12 mouse cellular contexts compared by ENCODE assay signal in the genomic region with DNA sequence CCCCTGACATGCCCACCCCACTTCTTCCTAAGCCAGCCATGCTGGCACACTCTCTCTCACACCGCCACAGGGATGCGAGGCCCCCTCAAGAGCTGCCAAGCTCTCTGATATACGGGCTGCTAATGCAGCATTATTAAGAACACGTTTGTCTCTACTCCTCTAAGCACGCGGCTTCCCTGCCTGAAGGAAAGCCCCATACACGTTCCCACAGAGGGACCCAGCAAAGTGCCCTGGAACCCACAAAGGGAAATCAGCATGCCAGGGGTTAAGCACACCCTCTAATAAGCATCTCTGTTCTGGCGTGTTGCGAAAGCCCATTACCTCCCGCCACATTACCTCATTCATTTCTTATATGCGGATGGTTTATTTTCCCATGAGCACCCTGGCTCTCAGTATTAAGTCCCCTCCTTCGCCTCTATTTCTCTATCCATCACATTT.
DNase-seq lines count a peak whose midpoint lies in the region; ATAC-seq lines count a peak whose summit lies in the region.
"Had no signal": no experiment of that assay in that cellular context is flagged by ENCODE, and none has a peak within 500 bp of the region (broad histone marks: within the 10 kb centered on the region; RNA-seq: fewer than 3 reads in every experiment).

No protein-coding gene starts in this region.

- ATAC-seq in heart, embryonic 16.5 days (replicated peaks; ENCODE audit: extremely low read depth, insufficient read depth, low FRiP score), result peak; percentile 47
- peak; percentile 70 for ATAC-seq in forebrain, embryonic 16.5 days
- ATAC-seq in midbrain, embryonic 14.5 days (ENCODE audit: low FRiP score, low TSS enrichment), result 0 out of 2 replicates have a peak, but pooled peaks have one; percentile 38

- H3K27me3 ChIP-seq in heart, embryonic 16.5 days (ENCODE audit: control insufficient read depth, insufficient read depth, low read length), result no peaks in the 10 kb centered on the region
- H3K27me3 ChIP-seq in embryonic facial prominence, embryonic 10.5 days (replicated peaks; ENCODE audit: low read depth, poor library complexity, severe bottlenecking), result no peaks in the 10 kb centered on the region
- no peaks in the 10 kb centered on the region for H3K27me3 ChIP-seq in forebrain, embryonic 16.5 days (replicated peaks; ENCODE audit: control insufficient read depth, insufficient read depth, low read length)
- no peaks in the 10 kb centered on the region for H3K27me3 ChIP-seq in midbrain, embryonic 14.5 days (ENCODE audit: control insufficient read depth, insufficient read depth, low read length)
- H3K27me3 ChIP-seq: stomach, embryonic 15.5 days had no signal

- no peak overlapping the region; the same call in 1 of the 2 replicates for H3K27ac ChIP-seq in heart, embryonic 16.5 days (ENCODE audit: low read length)
- peak overlapping the region; percentile 40 for H3K27ac ChIP-seq in embryonic facial prominence, embryonic 10.5 days (replicated peaks)
- H3K27ac ChIP-seq in forebrain, embryonic 16.5 days (ENCODE audit: low read length), result peak overlapping the region; percentile 71
- peak overlapping the region; percentile 84 for H3K27ac ChIP-seq in midbrain, embryonic 14.5 days (replicated peaks; ENCODE audit: low read depth, low read length)
- H3K27ac ChIP-seq: liver, embryonic 15.5 days; stomach, embryonic 15.5 days had no signal

- no peak overlapping the region for H3K4me2 ChIP-seq in heart, embryonic 16.5 days (ENCODE audit: low read depth, low read length)
- peak overlapping the region; percentile 43 for H3K4me2 ChIP-seq in forebrain, embryonic 16.5 days (ENCODE audit: low read length)
- 0 out of 2 replicates have a peak overlapping the region, but pooled peaks have one; percentile 0 for H3K4me2 ChIP-seq in midbrain, embryonic 14.5 days (ENCODE audit: low read length)
- H3K4me2 ChIP-seq: liver, embryonic 15.5 days; stomach, embryonic 15.5 days had no signal

- H3K4me1 ChIP-seq in heart, embryonic 16.5 days (ENCODE audit: control insufficient read depth, insufficient read depth, low read length), result peaks cover 30% of the 10 kb centered on the region
- peaks cover 22% of the 10 kb centered on the region for H3K4me1 ChIP-seq in embryonic facial prominence, embryonic 10.5 days
- peaks cover 35% of the 10 kb centered on the region for H3K4me1 ChIP-seq in forebrain, embryonic 16.5 days (replicated peaks; ENCODE audit: control insufficient read depth, insufficient read depth, low read length)
- peaks cover 27% of the 10 kb centered on the region for H3K4me1 ChIP-seq in midbrain, embryonic 14.5 days (ENCODE audit: control insufficient read depth, insufficient read depth, low read length)

- H3K36me3 ChIP-seq in heart, embryonic 16.5 days (ENCODE audit: control insufficient read depth, insufficient read depth), result peaks cover 4% of the 10 kb centered on the region; the same call in 1 of the 2 replicates
- peaks cover 37% of the 10 kb centered on the region for H3K36me3 ChIP-seq in embryonic facial prominence, embryonic 10.5 days (replicated peaks)
- H3K36me3 ChIP-seq in forebrain, embryonic 16.5 days (ENCODE audit: control insufficient read depth, insufficient read depth), result no peaks in the 10 kb centered on the region
- H3K36me3 ChIP-seq in midbrain, embryonic 14.5 days (ENCODE audit: control insufficient read depth, insufficient read depth, low read length), result no peaks in the 10 kb centered on the region
- H3K36me3 ChIP-seq: liver, embryonic 15.5 days; stomach, embryonic 15.5 days had no signal

- no peak for DNase-seq in heart, adult 8-10 months (ENCODE audit: low spot score)
- no peak for DNase-seq in embryonic facial prominence, embryonic 10.5 days (ENCODE audit: low spot score)
- peak; percentile 46 for DNase-seq in midbrain, embryonic 14.5 days
- no peak for DNase-seq in Muller cell, postnatal 12 days (ENCODE audit: inconsistent ontology term)
- no peak for DNase-seq in urinary bladder, adult 18-20 months (ENCODE audit: low spot score in 2 of 2)
- no peak for DNase-seq in lung, postnatal 36 days
- DNase-seq: cerebellum, adult 8-10 months; heart, postnatal 14 days had no signal

- no peak overlapping the region for H3K9ac ChIP-seq in heart, embryonic 16.5 days (ENCODE audit: low read length)
- peak overlapping the region; percentile 1 for H3K9ac ChIP-seq in forebrain, embryonic 16.5 days (replicated peaks; ENCODE audit: low read depth, low read length)
- H3K9ac ChIP-seq in midbrain, embryonic 14.5 days (replicated peaks; ENCODE audit: low read length), result no peak overlapping the region; the same call in 1 of the 2 replicates
- H3K9ac ChIP-seq: liver, embryonic 15.5 days; stomach, embryonic 15.5 days had no signal

- no peak overlapping the region for H3K4me3 ChIP-seq in heart, embryonic 16.5 days (ENCODE audit: low read length)
- H3K4me3 ChIP-seq in embryonic facial prominence, embryonic 10.5 days, result no peak overlapping the region
- H3K4me3 ChIP-seq in forebrain, embryonic 16.5 days (replicated peaks; ENCODE audit: low read length), result 0 out of 2 replicates have a peak overlapping the region, but pooled peaks have one; percentile 7
- H3K4me3 ChIP-seq in midbrain, embryonic 14.5 days (replicated peaks; ENCODE audit: low read depth, low read length), result no peak overlapping the region
- H3K4me3 ChIP-seq: liver, embryonic 15.5 days; stomach, embryonic 15.5 days had no signal

- WGBS in heart, embryonic 16.5 days, result 53% methylated on average over 12 of the region's 12 CpGs
- WGBS in embryonic facial prominence, embryonic 10.5 days, result 84% methylated on average over 12 of the region's 12 CpGs
- WGBS in forebrain, embryonic 16.5 days, result 6% methylated on average over 12 of the region's 12 CpGs
- WGBS in midbrain, embryonic 14.5 days, result 40% methylated on average over 12 of the region's 12 CpGs

- 0 out of 2 replicates have a peak, but pooled peaks cover 2% of the 10 kb centered on the region for H3K9me3 ChIP-seq in heart, embryonic 16.5 days (replicated peaks; ENCODE audit: control insufficient read depth, low read length)
- H3K9me3 ChIP-seq in embryonic facial prominence, embryonic 10.5 days, result no peaks in the 10 kb centered on the region
- no peaks in the 10 kb centered on the region for H3K9me3 ChIP-seq in forebrain, embryonic 16.5 days (ENCODE audit: control insufficient read depth, low read length)
- H3K9me3 ChIP-seq in midbrain, embryonic 14.5 days (ENCODE audit: control insufficient read depth, low read length), result no peaks in the 10 kb centered on the region
- H3K9me3 ChIP-seq: liver, embryonic 15.5 days; stomach, embryonic 15.5 days had no signal
